Mouse (Mus musculus) stomach, embryonic 16.5 days (tissue): ENCODE results near the gene Eefsec. TPM values are rescaled to one million over a fixed set of nuclear protein-coding genes. Genes with fewer than 3 reads are reported as not detected.

Source experiments
- ATAC-seq: fragments of 200-750 bp; cut with Nextera tagmentation; 2 replicates; pipeline ENCODE4 v1.8.0; 2017; ENCODE audit warnings: moderate number of reproducible peaks, moderate TSS enrichment; ENCODE audit not compliant: insufficient read depth, low FRiP score
- H3K27ac ChIP-seq: fragments of 300-500 bp; sonication (generic); 2 replicates; pipeline ENCODE4 v1.5.1; 2014; ENCODE audit warnings: low read length
- H3K27me3 ChIP-seq: fragments of 300-500 bp; sonication (generic); 2 replicates; pipeline ENCODE4 v1.6.1; 2014; ENCODE audit warnings: low read length, control low read depth, mixed read lengths; ENCODE audit not compliant: control insufficient read depth, insufficient read depth
- H3K36me3 ChIP-seq: fragments of 300-500 bp; sonication (generic); 2 replicates; pipeline ENCODE4 v1.6.1; 2014; ENCODE audit warnings: low read length; ENCODE audit not compliant: control insufficient read depth, insufficient read depth
- H3K4me1 ChIP-seq: fragments of 300-500 bp; sonication (generic); 2 replicates; pipeline ENCODE4 v1.6.1; 2014; ENCODE audit warnings: low read length, control low read depth, mixed read lengths; ENCODE audit not compliant: control insufficient read depth, insufficient read depth
- H3K4me2 ChIP-seq: fragments of 300-500 bp; sonication (generic); 2 replicates; pipeline ENCODE4 v1.6.1; 2014; ENCODE audit warnings: low read depth, low read length, mixed read lengths
- H3K4me3 ChIP-seq: fragments of 300-500 bp; sonication (generic); replicated peaks from 2 replicates; pipeline ENCODE4 v1.5.1; 2014; ENCODE audit warnings: mild to moderate bottlenecking, low read length
- H3K9ac ChIP-seq: fragments of 300-500 bp; sonication (generic); 2 replicates; pipeline ENCODE4 v1.6.1; 2014; ENCODE audit warnings: low read length
- H3K9me3 ChIP-seq: fragments of 300-500 bp; sonication (generic); replicated peaks from 2 replicates; pipeline ENCODE4 v1.6.1; 2016; ENCODE audit warnings: low read length, control low read depth; ENCODE audit not compliant: control insufficient read depth
- WGBS: fragments of 180-500 bp; shearing (Covaris S2); extraction: QIAGEN DNeasy Blood & Tissue Kit; methylation state at CpG from one replicate; pipeline ENCODE4 v1.1.7; 2014; 5-methylcytosine and 5-hydroxymethylcytosine counted together
- polyA plus RNA-seq: library from polyadenylated mRNA; unstranded; fragments of >200 nt; fragmentation: Nextera tagmentation; extraction: Ambion mirVana; gene quantifications from 2 replicates; pipeline ENCODE4 v1.2.1, GENCODE M21; 2015

The Eefsec gene
- polyA plus RNA-seq, 1 experiment from 2014 or later = 29.7 TPM

DNA sequence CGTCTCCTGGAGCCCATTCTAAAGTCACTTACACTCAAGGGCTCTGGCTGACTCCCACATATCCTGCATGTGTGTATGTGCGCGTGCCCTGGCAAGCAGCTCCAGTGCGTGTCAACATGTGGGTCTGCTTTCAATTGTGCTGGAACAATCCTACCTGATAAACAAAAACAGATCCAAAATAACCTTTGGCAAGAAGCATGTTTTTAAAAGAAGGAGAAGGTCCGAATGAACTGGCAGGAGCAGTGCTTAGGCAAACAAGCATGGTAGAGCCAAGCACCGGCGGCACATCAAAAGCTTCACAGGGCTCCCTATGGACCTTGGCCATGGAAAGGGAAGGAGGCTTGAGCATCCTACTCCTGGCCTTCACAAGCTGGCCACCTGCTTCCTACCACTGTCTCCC, 105.6 kb downstream of the Eefsec start:
- H3K4me1 ChIP-seq = peaks cover 29% of the 10 kb centered on the region
- WGBS = 87% methylated on average over 7 of the region's 7 CpGs
- H3K36me3 ChIP-seq = no peaks in the 10 kb centered on the region
- no peaks in the 10 kb centered on the region for H3K9me3 ChIP-seq
- H3K4me2 ChIP-seq = no peak overlapping the region
- H3K4me3 ChIP-seq = no peak overlapping the region
- no peak overlapping the region for H3K27ac ChIP-seq
- H3K27me3 ChIP-seq = no peaks in the 10 kb centered on the region
- ATAC-seq = no peak
- no peak overlapping the region for H3K9ac ChIP-seq

DNA sequence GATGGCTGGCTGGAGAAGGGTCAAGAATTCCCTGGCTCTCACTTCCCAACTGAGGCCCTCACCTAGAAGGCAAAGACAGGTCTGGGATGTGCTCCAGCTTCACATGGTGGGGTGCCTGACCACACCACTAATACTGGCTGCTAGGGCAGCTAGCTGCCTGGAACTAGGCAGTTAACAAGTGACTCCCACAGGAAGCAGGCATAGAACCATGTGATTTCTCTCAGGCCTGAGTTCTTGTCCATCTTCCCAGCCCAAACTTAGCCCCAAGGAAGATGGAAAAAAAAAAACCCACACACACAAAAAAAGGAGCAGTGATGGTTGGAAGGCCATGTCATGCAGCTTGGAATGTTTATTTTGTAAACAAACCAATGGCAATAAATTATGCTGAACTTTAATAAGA, 117.0 kb downstream of the Eefsec start:
- H3K4me1 ChIP-seq = no peaks in the 10 kb centered on the region
- no peaks in the 10 kb centered on the region for H3K36me3 ChIP-seq
- no peak overlapping the region for H3K27ac ChIP-seq
- H3K4me3 ChIP-seq = no peak overlapping the region
- peaks cover 8% of the 10 kb centered on the region; the same call in 1 of the 2 replicates for H3K9me3 ChIP-seq
- no peak for ATAC-seq
- H3K9ac ChIP-seq = no peak overlapping the region
- H3K4me2 ChIP-seq = no peak overlapping the region
- H3K27me3 ChIP-seq = no peaks in the 10 kb centered on the region

DNA sequence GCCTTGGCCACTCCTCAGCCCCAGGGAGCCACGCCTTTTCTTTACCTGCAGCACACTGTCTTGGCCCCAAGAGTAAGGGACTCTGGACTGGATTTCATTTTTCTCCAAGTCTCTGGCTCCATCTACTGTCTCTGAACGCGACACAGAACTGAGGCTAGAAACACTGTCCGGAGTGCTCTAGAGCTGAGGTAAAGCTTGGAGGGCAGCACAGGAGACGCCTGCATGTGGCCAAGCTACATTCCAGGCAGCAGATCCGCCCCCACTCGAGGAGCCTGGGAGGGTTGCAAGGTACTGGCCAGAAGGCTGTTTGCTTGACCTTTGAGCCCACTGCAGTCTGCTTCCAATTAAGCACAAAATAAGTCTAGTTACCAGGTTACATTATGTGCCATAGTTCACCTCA, 124.5 kb downstream of the Eefsec start:
- no peak overlapping the region for H3K4me3 ChIP-seq
- 31% methylated on average over 7 of the region's 7 CpGs for WGBS
- H3K4me1 ChIP-seq = 0 out of 2 replicates have a peak, but pooled peaks cover 3% of the 10 kb centered on the region
- H3K4me2 ChIP-seq = no peak overlapping the region
- no peaks in the 10 kb centered on the region for H3K27me3 ChIP-seq
- H3K27ac ChIP-seq = no peak overlapping the region
- peak; percentile 83 for ATAC-seq
- no peak overlapping the region for H3K9ac ChIP-seq
- H3K9me3 ChIP-seq = no peaks in the 10 kb centered on the region
- no peaks in the 10 kb centered on the region for H3K36me3 ChIP-seq

DNA sequence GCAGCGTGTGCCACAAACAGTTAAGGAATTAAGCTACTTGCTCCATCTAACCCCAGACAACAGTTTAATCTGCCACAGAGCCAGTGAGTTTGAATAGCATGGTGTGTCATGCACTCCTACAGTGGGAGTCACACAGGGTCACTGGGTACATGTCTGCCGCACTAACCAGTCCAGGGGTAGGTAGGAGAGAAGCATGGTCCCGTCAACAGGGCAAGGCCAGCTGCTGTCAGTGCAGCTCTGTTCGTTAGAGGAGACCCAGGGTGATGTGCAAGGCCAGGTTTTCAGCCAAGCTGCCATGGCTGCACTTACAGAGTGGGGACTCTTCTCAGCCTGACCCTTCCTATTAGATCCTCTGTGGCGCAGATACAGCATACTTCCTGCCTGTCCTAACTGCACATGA, 125.1 kb downstream of the Eefsec start:
- Histone ChIP-seq H3K4me1 (0 out of 2 replicates have a peak, but pooled peaks cover 3% of the 10 kb centered on the region), H3K4me2 (no peak overlapping the region), H3K36me3 (no peaks in the 10 kb centered on the region), H3K4me3 (no peak overlapping the region), H3K9ac (no peak overlapping the region), H3K27ac (no peak overlapping the region), H3K27me3 (no peaks in the 10 kb centered on the region), H3K9me3 (no peaks in the 10 kb centered on the region)
- WGBS = 73% methylated on average over 5 of the region's 5 CpGs
- ATAC-seq = no peak

DNA sequence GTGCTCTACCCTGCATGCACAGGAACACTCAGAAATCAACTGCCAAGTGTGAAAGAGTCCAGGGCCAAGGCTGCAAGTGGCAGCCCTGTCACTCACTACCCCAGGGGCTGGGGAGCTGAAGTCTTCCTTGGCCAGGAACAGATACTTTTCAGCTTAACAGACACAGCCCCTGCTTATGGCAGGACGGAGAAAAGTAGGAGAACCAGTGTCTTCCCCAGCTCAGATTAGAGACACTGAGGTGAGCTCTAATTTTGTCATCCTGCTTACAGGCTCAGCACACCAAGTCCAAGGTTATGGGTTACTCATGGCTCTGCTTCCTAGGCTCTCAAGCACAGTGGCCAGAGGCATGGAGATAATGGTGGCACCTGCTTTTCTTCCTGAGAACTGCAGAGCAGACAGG, 126.6 kb downstream of the Eefsec start:
- WGBS = 76% methylated on average over 1 of the region's 1 CpGs
- Histone ChIP-seq H3K27me3 (no peaks in the 10 kb centered on the region), H3K4me1 (0 out of 2 replicates have a peak, but pooled peaks cover 3% of the 10 kb centered on the region), H3K36me3 (no peaks in the 10 kb centered on the region), H3K27ac (no peak overlapping the region), H3K9ac (no peak overlapping the region), H3K4me2 (no peak overlapping the region), H3K9me3 (no peaks in the 10 kb centered on the region), H3K4me3 (no peak overlapping the region)
- ATAC-seq = no peak

DNA sequence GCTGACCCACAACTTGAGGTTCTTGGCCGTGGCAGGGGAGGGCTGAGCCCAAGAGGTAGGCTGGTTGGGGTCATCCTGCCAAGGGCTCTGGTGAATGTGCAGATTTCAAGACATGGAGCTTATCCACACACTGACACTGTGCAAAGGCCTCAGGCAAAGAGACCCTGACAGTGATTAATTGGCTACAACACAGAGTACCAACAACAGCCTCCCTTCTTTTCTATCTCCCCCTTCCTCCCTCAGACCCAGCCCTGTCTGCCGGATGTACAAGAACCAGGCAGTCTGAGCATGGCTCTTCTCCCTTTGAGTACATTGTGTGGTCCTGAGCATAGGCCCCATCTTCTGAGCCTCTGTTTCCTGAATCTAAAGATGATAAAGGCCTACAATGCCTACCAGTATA, 131.0 kb downstream of the Eefsec start:
- Histone ChIP-seq H3K4me2 (no peak overlapping the region), H3K36me3 (no peaks in the 10 kb centered on the region), H3K27ac (no peak overlapping the region), H3K4me1 (no peaks in the 10 kb centered on the region), H3K27me3 (no peaks in the 10 kb centered on the region), H3K9ac (no peak overlapping the region), H3K4me3 (no peak overlapping the region), H3K9me3 (no peaks in the 10 kb centered on the region)
- WGBS = 29% methylated on average over 2 of the region's 2 CpGs
- no peak for ATAC-seq

DNA sequence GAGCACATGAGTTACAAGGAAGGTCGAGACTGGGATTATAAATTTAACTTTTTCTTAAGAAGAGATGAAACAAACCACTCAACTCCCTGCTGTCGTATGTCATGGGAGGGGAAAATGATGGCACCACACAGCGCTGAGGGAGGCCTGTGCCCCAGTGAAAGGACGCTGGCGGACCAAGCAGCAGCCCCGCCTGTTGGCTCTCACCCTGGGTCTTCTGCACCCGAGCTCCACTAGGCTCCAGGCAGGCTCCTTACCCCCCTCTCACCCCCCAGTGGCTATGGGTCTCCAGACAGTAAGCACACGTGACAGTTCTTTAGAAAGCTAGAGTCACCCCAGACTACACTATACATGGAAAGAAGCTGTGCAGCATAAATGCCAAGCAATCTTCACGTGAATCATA, 132.4 kb downstream of the Eefsec start:
- H3K4me2 ChIP-seq = no peak overlapping the region
- H3K9ac ChIP-seq = no peak overlapping the region
- no peaks in the 10 kb centered on the region for H3K27me3 ChIP-seq
- H3K9me3 ChIP-seq = no peaks in the 10 kb centered on the region
- no peak overlapping the region for H3K4me3 ChIP-seq
- peak; percentile 33; the same call in 1 of the 2 replicates for ATAC-seq
- H3K4me1 ChIP-seq = no peaks in the 10 kb centered on the region
- no peak overlapping the region for H3K27ac ChIP-seq
- 59% methylated on average over 9 of the region's 9 CpGs for WGBS
- no peaks in the 10 kb centered on the region for H3K36me3 ChIP-seq

DNA sequence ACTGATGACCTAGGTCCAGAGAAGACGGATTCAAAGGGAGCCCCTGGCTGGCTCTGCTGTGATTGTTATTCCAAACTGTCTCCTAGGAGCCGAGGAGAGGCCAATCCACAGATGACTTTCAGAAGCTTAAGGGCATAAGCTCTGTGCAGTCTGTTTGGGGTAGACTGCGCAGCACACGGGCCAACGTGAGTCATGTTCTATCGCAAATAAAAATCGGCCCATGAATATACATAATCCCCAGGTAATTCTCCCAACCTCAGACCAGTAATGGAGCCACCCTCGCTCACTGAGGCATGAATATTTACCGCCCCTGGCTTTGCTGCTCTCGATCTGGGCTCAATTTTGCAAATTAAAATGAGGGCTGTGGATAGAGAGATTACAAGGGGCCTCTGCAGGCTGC, 134.7 kb downstream of the Eefsec start:
- no peaks in the 10 kb centered on the region for H3K9me3 ChIP-seq
- H3K4me1 ChIP-seq = no peaks in the 10 kb centered on the region
- H3K4me2 ChIP-seq = no peak overlapping the region
- no peak overlapping the region for H3K4me3 ChIP-seq
- H3K9ac ChIP-seq = no peak overlapping the region
- H3K36me3 ChIP-seq = no peaks in the 10 kb centered on the region
- no peaks in the 10 kb centered on the region for H3K27me3 ChIP-seq
- H3K27ac ChIP-seq = no peak overlapping the region
- no peak for ATAC-seq
- WGBS = 91% methylated on average over 10 of the region's 10 CpGs

DNA sequence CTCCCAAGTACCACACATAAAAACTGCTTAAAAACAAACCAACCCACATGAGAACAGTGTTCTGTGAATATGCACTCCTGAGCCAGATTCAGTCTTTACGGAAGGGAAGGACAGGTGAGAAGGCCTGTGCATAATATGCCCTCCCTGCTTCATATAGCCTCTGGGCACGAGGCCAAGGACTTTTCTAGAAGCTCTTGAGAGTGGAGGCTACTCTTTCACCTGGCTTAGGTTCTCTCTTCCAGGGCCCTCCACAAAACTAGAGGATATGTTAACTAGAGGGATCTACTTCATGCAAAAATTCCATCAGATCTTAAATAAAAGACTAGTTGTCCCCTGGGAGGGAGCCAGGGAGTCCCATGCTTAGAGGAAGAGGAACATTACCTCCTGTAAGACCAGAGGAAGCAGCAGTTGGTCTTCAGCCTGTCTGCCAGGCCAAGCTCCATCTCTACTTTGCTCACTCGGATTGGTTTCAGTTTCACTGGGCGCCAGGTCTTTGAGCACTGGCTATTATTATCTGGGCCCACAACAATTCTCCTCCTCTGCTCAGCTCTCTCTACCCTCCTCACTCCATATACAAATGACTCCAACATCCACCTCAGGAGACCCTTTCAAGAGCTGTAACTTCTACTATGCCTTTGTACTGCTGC, 140.1 kb downstream of the Eefsec start:
- Histone ChIP-seq H3K36me3 (no peaks in the 10 kb centered on the region), H3K4me2 (no peak overlapping the region), H3K9me3 (no peaks in the 10 kb centered on the region), H3K27ac (no peak overlapping the region), H3K4me3 (no peak overlapping the region), H3K9ac (no peak overlapping the region), H3K4me1 (no peaks in the 10 kb centered on the region), H3K27me3 (no peaks in the 10 kb centered on the region)
- WGBS = 82% methylated on average over 4 of the region's 4 CpGs
- ATAC-seq = no peak
